Mouse (Mus musculus) embryonic facial prominence, embryonic 11.5 days (tissue): ENCODE measurements around the gene Abhd4. TPM values are rescaled to one million over a fixed set of nuclear protein-coding genes. Genes with fewer than 3 reads are reported as not detected.

Source experiments
- ATAC-seq: fragments of 200-750 bp; cut with Nextera tagmentation; replicated peaks from 2 replicates; pipeline ENCODE4 v1.8.0; 2017; ENCODE audit warnings: low read depth; ENCODE audit not compliant: insufficient number of reproducible peaks, low FRiP score, low TSS enrichment
- DNase-seq: peaks from one replicate; pipeline ENCODE4 v3.0.0-alpha.2; 2015; ENCODE audit warnings: low spot score
- H3K27ac ChIP-seq: fragments of 300-500 bp; sonication (generic); replicated peaks from 2 replicates; pipeline ENCODE4 v1.5.1; 2014; ENCODE audit warnings: mild to moderate bottlenecking, low read depth, low read length, control low read depth
- H3K27me3 ChIP-seq: fragments of 300-500 bp; sonication (generic); 2 replicates; pipeline ENCODE4 v1.6.1; 2014; ENCODE audit warnings: mild to moderate bottlenecking, low read length, moderate library complexity, mixed read lengths; ENCODE audit not compliant: control insufficient read depth, insufficient read depth
- H3K36me3 ChIP-seq: fragments of 300-500 bp; sonication (generic); replicated peaks from 2 replicates; pipeline ENCODE4 v1.6.1; 2014; ENCODE audit warnings: low read depth, mild to moderate bottlenecking, low read length, moderate library complexity, mixed read lengths; ENCODE audit not compliant: control insufficient read depth, insufficient read depth
- H3K4me1 ChIP-seq: fragments of 300-500 bp; sonication (generic); 2 replicates; pipeline ENCODE4 v1.6.1; 2014; ENCODE audit warnings: low read length, mixed read lengths; ENCODE audit not compliant: control insufficient read depth, insufficient read depth
- H3K4me2 ChIP-seq: fragments of 300-500 bp; sonication (generic); 2 replicates; pipeline ENCODE4 v1.6.1; 2014; ENCODE audit warnings: low read depth, mild to moderate bottlenecking, control low read depth, low read length, moderate library complexity
- H3K4me3 ChIP-seq: fragments of 300-500 bp; sonication (generic); 2 replicates; pipeline ENCODE4 v1.5.1; 2014; ENCODE audit warnings: low read depth, low read length, control low read depth
- H3K9ac ChIP-seq: fragments of 300-500 bp; sonication (generic); replicated peaks from 2 replicates; pipeline ENCODE4 v1.6.1; 2014; ENCODE audit warnings: mild to moderate bottlenecking, control low read depth, low read length
- H3K9me3 ChIP-seq: fragments of 300-500 bp; sonication (generic); replicated peaks from 2 replicates; pipeline ENCODE4 v1.6.1; 2016; ENCODE audit warnings: mild to moderate bottlenecking, low read length, inconsistent platforms, mixed read lengths; ENCODE audit not compliant: control insufficient read depth
- WGBS: fragments of 180-500 bp; shearing (Covaris S2); extraction: QIAGEN DNeasy Blood & Tissue Kit; methylation state at CpG from one replicate; pipeline ENCODE4 v1.1.7; 2014; 5-methylcytosine and 5-hydroxymethylcytosine counted together
- polyA plus RNA-seq: library from polyadenylated mRNA; unstranded; fragments of >200 nt; fragmentation: Nextera tagmentation; extraction: Ambion mirVana; gene quantifications from 2 replicates; pipeline ENCODE4 v1.2.1, GENCODE M21; 2014

Gene Abhd4
- polyA plus RNA-seq, 1 experiment from 2014 or later = 44.3 TPM

DNA sequence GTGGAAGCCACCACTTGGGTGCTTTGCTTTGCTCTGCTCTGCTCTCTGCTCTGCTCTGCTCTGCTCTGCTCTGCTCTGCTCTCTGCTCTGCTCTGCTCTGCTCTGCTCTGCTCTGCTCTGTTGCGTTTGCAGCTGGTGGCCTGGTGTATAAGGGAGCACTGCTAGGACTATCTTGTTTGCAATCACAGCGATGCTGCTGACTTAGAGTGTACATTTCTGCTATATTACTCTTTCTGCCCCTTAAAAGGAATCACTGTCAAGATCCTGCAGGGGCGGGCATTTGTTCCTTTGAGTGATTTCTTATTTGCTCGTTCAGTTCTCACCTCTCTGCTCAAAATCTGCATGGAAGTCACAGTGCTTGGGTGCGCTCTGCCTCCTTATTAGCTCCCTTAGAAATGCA is 44.1 kb upstream of the Abhd4 start:
- no peak overlapping the region for H3K4me3 ChIP-seq
- no peaks in the 10 kb centered on the region for H3K4me1 ChIP-seq
- ATAC-seq (no peak), DNase-seq (no peak)
- no peaks in the 10 kb centered on the region for H3K36me3 ChIP-seq
- no peaks in the 10 kb centered on the region for H3K27me3 ChIP-seq
- H3K4me2 ChIP-seq = no peak overlapping the region
- no peaks in the 10 kb centered on the region for H3K9me3 ChIP-seq
- H3K9ac ChIP-seq = no peak overlapping the region
- no peak overlapping the region for H3K27ac ChIP-seq
- WGBS = 84% methylated on average over 5 of the region's 5 CpGs

DNA sequence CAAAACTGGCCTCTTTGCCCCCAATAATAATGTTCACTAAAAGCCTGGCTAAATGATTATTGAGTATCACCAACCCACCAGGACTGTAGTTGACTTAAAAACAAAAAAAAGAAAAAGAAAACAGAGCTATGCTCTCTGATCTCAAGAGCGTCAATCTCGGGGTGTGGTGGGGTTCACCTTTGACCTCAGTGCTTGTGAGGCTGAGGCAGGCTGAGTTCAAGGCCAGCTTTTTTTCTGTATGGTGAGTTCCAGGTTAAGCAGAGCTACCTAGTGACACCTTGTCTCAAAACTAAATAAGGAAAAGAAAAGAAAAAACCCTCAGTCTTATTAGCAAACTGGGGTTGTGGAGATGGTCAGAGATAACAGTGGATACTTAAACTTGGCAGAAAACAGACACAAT is 43.6 kb upstream of the Abhd4 start:
- no peak overlapping the region for H3K27ac ChIP-seq
- no peak for ATAC-seq
- 88% methylated on average over 2 of the region's 2 CpGs for WGBS

DNA sequence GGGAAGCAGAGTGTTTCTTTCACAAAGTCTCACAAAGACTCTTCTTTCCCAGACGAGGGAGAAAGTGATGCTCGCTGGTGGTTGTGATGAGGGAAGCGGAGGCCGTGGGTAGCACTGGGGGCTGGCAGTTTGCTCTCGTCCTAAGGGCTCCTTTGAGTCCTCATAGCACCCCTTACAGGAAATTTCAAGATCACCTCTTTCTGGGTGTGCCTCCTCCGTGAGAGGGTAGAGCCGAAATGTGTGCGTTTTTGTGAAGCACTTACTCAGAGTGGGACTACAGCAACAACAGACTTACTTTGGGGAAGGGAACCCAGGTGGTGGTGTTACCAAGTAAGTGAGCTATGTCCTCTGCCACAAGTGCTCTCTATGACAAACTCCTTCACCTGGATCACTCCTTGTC is 42.8 kb upstream of the Abhd4 start:
- Histone ChIP-seq H3K9ac (no peak overlapping the region), H3K36me3 (no peaks in the 10 kb centered on the region), H3K9me3 (no peaks in the 10 kb centered on the region), H3K4me1 (no peaks in the 10 kb centered on the region), H3K4me3 (no peak overlapping the region), H3K4me2 (no peak overlapping the region), H3K27ac (no peak overlapping the region), H3K27me3 (no peaks in the 10 kb centered on the region)
- ATAC-seq (no peak), DNase-seq (no peak)
- 87% methylated on average over 8 of the region's 8 CpGs for WGBS

More for the DNA sequence above, 43.6 kb upstream of the Abhd4 start:
- no peak overlapping the region for H3K4me2 ChIP-seq
- no peaks in the 10 kb centered on the region for H3K27me3 ChIP-seq
- no peaks in the 10 kb centered on the region for H3K9me3 ChIP-seq
- no peak overlapping the region for H3K4me3 ChIP-seq
- no peak for DNase-seq
- H3K4me1 ChIP-seq = no peaks in the 10 kb centered on the region
- H3K36me3 ChIP-seq = no peaks in the 10 kb centered on the region
- no peak overlapping the region for H3K9ac ChIP-seq

DNA sequence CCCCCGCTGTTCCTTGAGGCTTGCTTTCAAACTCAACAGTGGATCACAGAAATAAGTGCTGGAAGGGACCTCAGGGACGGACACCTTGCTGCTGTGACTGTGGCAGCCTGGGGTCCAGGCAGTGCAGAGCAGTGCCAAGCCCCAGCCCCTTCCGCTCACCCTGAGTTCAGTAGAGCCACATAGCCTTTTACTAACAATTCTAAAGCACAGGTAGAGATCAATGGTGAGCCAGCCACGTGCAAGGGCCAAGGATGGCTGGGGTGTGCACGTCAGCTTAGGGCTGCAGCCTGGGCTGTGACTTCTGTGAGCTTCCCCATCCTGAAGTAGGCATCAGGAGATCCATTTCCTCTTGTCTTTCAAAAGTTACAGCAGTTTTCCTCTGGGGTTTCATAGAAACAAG is 42.2 kb upstream of the Abhd4 start:
- H3K4me1 ChIP-seq = no peaks in the 10 kb centered on the region
- ATAC-seq (no peak), DNase-seq (no peak)
- H3K27me3 ChIP-seq = no peaks in the 10 kb centered on the region
- 88% methylated on average over 5 of the region's 5 CpGs for WGBS
- no peaks in the 10 kb centered on the region for H3K36me3 ChIP-seq
- no peak overlapping the region for H3K9ac ChIP-seq
- no peak overlapping the region for H3K27ac ChIP-seq
- no peaks in the 10 kb centered on the region for H3K9me3 ChIP-seq
- no peak overlapping the region for H3K4me2 ChIP-seq
- H3K4me3 ChIP-seq = no peak overlapping the region

DNA sequence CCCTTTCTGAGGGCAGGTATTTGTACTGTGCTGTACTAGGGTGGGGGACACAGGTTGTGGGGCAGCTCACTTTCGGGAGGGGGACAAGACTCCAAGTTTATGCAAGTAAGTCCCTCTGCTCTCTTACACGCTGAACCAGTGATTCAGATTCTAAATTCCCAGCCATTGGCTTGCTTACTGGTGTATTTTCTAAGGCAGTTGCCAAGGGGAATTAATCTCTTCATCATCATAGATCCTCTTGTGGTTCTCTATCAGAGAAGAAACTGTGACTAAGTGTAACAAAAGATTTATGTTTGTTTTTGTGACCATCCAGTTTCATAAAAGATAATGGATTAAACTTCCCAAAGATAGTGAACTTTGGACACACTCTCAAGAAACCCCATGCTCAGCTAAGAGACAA is 40.3 kb upstream of the Abhd4 start:
- Histone ChIP-seq H3K4me2 (no peak overlapping the region), H3K4me3 (no peak overlapping the region), H3K4me1 (no peaks in the 10 kb centered on the region), H3K27me3 (no peaks in the 10 kb centered on the region), H3K27ac (no peak overlapping the region), H3K9me3 (no peaks in the 10 kb centered on the region), H3K36me3 (no peaks in the 10 kb centered on the region), H3K9ac (no peak overlapping the region)
- DNase-seq (no peak), ATAC-seq (no peak)
- 77% methylated on average over 2 of the region's 2 CpGs for WGBS

DNA sequence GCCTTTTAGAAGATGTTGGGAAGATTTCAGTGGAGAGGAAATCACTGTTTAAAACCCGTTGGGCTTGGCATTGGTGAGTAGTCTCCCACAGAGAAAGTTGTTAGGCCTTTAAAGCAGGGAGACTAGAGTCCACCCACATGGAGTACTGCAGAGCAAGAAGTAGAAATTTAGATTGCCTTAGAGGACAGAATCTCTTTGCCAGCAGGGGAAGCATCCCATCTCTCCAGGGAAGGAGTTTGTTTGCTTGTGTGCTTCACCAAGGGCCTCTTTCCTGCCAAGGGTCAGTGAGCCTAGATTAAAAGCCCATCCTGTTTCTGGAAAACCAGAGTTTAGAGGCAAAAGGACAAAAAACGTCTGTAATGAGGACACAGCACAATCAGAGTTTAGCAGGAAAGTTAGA is 39.5 kb upstream of the Abhd4 start:
- no peak overlapping the region for H3K27ac ChIP-seq

DNA sequence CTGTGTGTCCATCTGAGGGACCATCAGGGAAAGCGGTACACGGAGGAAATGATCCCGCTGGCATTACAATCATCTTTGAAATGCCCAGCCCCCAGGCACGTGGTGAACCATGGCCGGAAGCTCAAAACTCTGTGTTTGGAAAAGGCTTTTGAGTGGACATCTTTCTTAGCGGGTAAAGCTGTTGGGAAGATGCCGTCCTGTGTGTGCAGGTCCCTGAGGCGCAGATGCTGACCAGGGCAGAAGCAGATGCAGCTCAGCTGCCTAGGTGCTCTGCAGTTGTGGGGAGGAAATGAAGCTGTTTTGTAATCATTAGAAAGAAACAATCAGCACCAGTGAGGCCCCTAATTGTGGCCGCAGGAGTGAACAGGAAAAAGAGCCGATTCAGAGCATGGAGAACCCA is 39.1 kb upstream of the Abhd4 start:
- H3K4me2 ChIP-seq = no peak overlapping the region
- ATAC-seq (no peak), DNase-seq (no peak)
- H3K36me3 ChIP-seq = no peaks in the 10 kb centered on the region
- H3K9me3 ChIP-seq = no peaks in the 10 kb centered on the region
- no peaks in the 10 kb centered on the region for H3K27me3 ChIP-seq
- H3K4me1 ChIP-seq = peaks cover 4% of the 10 kb centered on the region; the same call in 1 of the 2 replicates
- WGBS = 59% methylated on average over 10 of the region's 10 CpGs
- no peak overlapping the region for H3K27ac ChIP-seq
- no peak overlapping the region for H3K9ac ChIP-seq
- H3K4me3 ChIP-seq = no peak overlapping the region

More for the DNA sequence above, 39.5 kb upstream of the Abhd4 start:
- no peak overlapping the region for H3K4me2 ChIP-seq
- peaks cover 4% of the 10 kb centered on the region; the same call in 1 of the 2 replicates for H3K4me1 ChIP-seq
- DNase-seq (no peak), ATAC-seq (no peak)
- H3K27me3 ChIP-seq = no peaks in the 10 kb centered on the region
- H3K9ac ChIP-seq = no peak overlapping the region
- 34% methylated on average over 2 of the region's 2 CpGs for WGBS
- no peaks in the 10 kb centered on the region for H3K9me3 ChIP-seq
- no peak overlapping the region for H3K4me3 ChIP-seq
- H3K36me3 ChIP-seq = no peaks in the 10 kb centered on the region

DNA sequence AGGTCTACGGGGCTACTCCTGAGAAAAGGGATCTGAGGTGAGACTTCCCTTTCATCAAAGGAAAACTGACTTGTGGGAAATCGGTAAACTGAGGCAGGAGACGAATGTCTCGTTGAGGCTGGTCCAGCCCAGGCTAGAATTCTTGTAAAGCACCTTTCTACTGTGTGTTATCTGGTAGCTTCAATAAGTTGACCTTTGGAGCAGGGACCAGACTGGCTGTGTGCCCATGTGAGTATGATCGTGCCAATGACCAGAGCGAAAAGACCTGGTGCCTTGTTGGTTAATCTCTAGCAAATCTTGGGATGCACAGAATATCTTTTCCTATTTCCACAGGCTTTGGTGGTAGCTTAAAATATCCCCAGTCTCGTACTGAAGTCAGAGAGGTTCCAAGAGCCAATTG is 37.9 kb upstream of the Abhd4 start:
- no peak overlapping the region for H3K4me3 ChIP-seq
- H3K27me3 ChIP-seq = no peaks in the 10 kb centered on the region
- H3K36me3 ChIP-seq = no peaks in the 10 kb centered on the region
- 84% methylated on average over 7 of the region's 7 CpGs for WGBS
- DNase-seq (no peak), ATAC-seq (no peak)
- H3K9ac ChIP-seq = no peak overlapping the region
- H3K4me1 ChIP-seq = peaks cover 4% of the 10 kb centered on the region; the same call in 1 of the 2 replicates
- no peaks in the 10 kb centered on the region for H3K9me3 ChIP-seq
- no peak overlapping the region for H3K27ac ChIP-seq
- H3K4me2 ChIP-seq = no peak overlapping the region
